ENCODE assay signal across 8 mouse cellular contexts in genomic region chr6:146079261-146079660, GRCm38 (mm10).
DNase-seq lines count a peak whose midpoint lies in the region; ATAC-seq and TF ChIP-seq lines count a peak whose summit lies in the region.

No protein-coding gene starts in this region.

- DNase-seq in 3T3-L1 (ENCODE audit: low read depth, low spot score) (peak; percentile 85), ZHBTc4 (ENCODE audit: low read depth, low spot score) (peak; percentile 76)
- DNase-seq in gastrocnemius, postnatal 4 days (ENCODE audit: low spot score in 2 of 2), result peak; percentile 73 to 84
- peak; percentile 87 for DNase-seq in kidney, postnatal 0 days (ENCODE audit: low spot score)
- DNase-seq in liver, embryonic 11.5 days (ENCODE audit: low spot score), result peak; percentile 63
- DNase-seq in ovary, postnatal 14 days (ENCODE audit: low spot score), result peak; percentile 82
- DNase-seq in thymus, postnatal 36 days, result peak; percentile 48 to 66

- H3K4me1 ChIP-seq in kidney, postnatal 0 days (replicated peaks; ENCODE audit: insufficient read depth, low read length), result no peaks in the 10 kb centered on the region
- peaks cover 6% of the 10 kb centered on the region; the same call in 1 of the 2 replicates for H3K4me1 ChIP-seq in liver, embryonic 11.5 days (replicated peaks; ENCODE audit: control insufficient read depth, insufficient read depth, low read length)

- H3K4me2 ChIP-seq in kidney, postnatal 0 days (ENCODE audit: low read length), result no peak overlapping the region
- H3K4me2 ChIP-seq in liver, embryonic 11.5 days, result no peak overlapping the region

- H3K9me3 ChIP-seq in kidney, postnatal 0 days (replicated peaks; ENCODE audit: low read length), result no peaks in the 10 kb centered on the region
- H3K9me3 ChIP-seq in liver, embryonic 11.5 days (ENCODE audit: control insufficient read depth, low read length), result no peaks in the 10 kb centered on the region

- H3K27ac ChIP-seq in kidney, postnatal 0 days, result no peak overlapping the region
- no peak overlapping the region for H3K27ac ChIP-seq in liver, embryonic 11.5 days (ENCODE audit: low read depth, low read length)

- no peaks in the 10 kb centered on the region for H3K27me3 ChIP-seq in kidney, postnatal 0 days (ENCODE audit: insufficient read depth, low read length)
- no peaks in the 10 kb centered on the region for H3K27me3 ChIP-seq in liver, embryonic 11.5 days (replicated peaks; ENCODE audit: control insufficient read depth, insufficient read depth, low read length)

- ATAC-seq in common myeloid progenitor, adult 5-6 weeks (replicated peaks; ENCODE audit: low read depth, poor library complexity, severe bottlenecking), result peak; percentile 67
- ATAC-seq in kidney, postnatal 0 days (replicated peaks; ENCODE audit: low FRiP score, low read depth), result no peak
- peak; percentile 33 for ATAC-seq in liver, embryonic 11.5 days (replicated peaks; ENCODE audit: low FRiP score)

- H3K36me3 ChIP-seq in kidney, postnatal 0 days (ENCODE audit: insufficient read depth, low read length), result no peaks in the 10 kb centered on the region
- H3K36me3 ChIP-seq in liver, embryonic 11.5 days (ENCODE audit: control insufficient read depth, insufficient read depth, low read length), result no peaks in the 10 kb centered on the region

- no peak overlapping the region for H3K9ac ChIP-seq in kidney, postnatal 0 days (ENCODE audit: low read depth, low read length)
- H3K9ac ChIP-seq in liver, embryonic 11.5 days (ENCODE audit: low read depth, low read length), result no peak overlapping the region

- 48% methylated on average over 5 of the region's 5 CpGs for WGBS in kidney, postnatal 0 days
- 40% methylated on average over 5 of the region's 5 CpGs for WGBS in liver, embryonic 11.5 days

- H3K4me3 ChIP-seq in kidney, postnatal 0 days (replicated peaks; ENCODE audit: low read depth, low read length), result no peak overlapping the region
- no peak overlapping the region for H3K4me3 ChIP-seq in liver, embryonic 11.5 days (ENCODE audit: low read depth, low read length)

- TF ChIP-seq CTCF in kidney, postnatal 0 days (IDR thresholded peaks at IDR 0.05; ENCODE audit: low read depth), result peak; percentile 87
